Mouse (Mus musculus) lung, postnatal 0 days (tissue): ENCODE measurements around the gene Krtap6-5.

Source experiments
- CTCF ChIP-seq: IDR thresholded peaks from 2 replicates; pipeline ENCODE4 v1.5.1; 2016; ENCODE audit warnings: antibody characterized with exemption, mild to moderate bottlenecking
- EP300 ChIP-seq: IDR thresholded peaks from 2 replicates; pipeline ENCODE4 v1.6.1; 2016; ENCODE audit warnings: antibody characterized with exemption, mild to moderate bottlenecking, control low read depth

DNA sequence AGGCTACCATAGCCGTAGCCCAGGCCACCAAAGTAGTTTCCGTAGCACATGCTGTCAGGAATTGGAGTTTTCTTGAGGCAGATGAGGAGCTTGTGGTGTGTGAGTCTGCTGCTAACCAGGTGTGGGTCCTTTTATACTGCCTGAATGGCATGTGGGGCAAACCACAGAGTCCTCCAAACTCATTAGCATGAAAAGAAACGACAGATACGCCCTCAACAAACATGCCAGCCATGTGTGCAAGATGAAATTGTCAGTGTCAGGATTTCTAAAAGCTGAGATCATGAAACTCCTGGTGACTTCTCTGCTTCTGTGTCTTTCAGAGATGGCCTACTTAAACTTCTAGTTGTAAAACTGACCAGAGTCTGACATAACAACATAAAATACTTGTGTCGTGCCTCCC, 37.0 kb downstream of the Krtap6-5 start, which contains the start of gene Krtap22-2:
- TF ChIP-seq CTCF (no peak), EP300 (no peak)
